Mouse (Mus musculus): ENCODE data around the gene Nipsnap2.
"Not testable (repeated sequence)": the region's sequence is repeated elsewhere in the genome, so short reads cannot be mapped to it uniquely, and the experiment has no call there.

Nipsnap2 gene

DNA sequence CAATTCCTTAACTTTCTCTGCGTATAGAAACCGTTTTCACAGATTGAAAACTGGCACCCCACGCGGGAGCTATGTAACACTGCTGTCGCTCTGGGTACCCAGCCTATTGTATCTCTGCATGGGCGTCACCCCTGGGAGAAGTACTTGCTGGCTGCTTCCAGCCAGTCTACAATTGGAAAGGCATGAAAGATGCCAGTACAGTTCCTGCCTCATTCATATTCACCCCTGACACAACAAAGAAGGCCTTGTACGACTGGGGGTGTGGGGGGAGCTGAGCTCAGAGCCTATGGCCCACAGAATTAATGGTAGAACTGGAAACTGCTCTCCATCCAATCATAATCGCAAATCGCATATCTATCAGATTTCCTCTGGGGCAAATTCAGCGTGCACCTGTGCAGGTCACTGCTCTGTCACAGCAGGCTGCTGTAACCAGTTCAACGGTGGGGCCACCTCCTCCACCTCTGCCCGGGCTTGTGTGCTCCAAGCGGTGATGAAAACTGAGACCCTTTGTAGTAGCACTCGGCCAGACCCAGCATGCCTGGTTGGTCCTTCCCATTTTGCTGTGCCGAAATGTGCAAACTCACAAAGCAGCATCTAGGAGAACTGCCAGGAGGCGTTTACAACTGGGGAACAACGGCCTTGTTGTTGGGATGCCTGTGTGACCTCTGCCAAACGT is 37.1 kb downstream of the Nipsnap2 start:
- no peak for DNase-seq

DNA sequence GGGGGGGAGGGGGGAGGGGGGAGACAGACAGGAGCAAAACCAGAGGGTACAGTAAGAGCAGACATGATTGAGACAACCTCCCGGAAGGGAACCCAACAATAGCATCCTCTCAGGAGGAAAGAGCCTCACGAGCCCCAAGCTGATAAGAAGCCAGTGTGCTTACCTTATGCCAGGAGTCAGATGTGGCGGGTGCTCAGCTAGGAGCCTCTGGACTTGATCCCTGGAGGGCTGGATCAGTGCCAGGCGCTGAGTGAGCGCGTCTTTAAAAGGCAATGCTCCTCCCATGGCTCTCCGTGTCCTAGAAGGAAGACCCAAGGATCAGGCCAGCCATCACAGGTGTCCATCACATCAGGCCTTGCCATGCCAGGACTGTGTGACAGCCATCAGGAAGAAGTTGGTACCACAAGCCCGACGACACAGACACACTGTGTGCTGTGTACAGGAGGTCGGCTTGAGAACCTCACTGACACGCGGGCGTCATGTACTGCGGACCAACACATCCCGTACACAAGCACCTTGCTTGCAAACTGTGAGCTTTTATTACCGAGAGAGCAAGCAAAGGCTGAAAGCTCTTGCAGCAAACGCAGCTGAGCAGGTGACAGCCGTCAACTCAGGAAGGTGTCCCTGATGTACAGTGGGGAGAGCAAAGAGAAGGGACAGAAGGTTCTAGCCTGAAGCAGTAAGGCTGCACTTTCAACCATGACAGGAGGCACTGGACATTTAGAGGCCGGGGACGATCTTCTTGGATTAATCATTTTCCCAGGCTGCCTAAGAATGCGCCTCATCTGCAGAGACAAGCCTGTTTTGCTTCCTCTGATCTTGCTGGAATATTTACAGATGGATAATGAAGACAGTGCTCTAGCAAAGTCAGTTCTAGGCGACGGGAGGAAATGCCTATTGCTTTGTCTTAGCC is 45.8 kb downstream of the Nipsnap2 start:
- peak; percentile 84 to 89 for DNase-seq

DNA sequence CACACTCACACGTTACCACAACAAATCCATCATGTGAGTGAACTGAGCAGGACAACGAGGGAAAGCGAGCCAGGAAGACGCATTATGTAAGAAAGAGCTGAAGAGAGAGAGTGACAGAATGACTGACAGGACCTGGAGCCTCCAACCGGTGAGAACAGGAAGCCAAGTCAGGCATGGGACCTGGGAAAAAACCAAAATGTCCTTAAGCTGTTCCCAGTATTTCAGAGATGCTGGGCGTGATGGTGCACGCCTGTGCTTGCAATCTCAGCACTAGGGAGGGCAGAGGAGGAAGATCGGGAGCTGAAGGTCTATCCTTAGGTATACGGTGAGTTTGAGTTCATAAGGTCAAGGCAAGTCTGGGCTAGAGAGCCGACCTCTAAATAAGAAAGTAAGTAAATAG is 47.6 kb downstream of the Nipsnap2 start:
- DNase-seq = no peak

DNA sequence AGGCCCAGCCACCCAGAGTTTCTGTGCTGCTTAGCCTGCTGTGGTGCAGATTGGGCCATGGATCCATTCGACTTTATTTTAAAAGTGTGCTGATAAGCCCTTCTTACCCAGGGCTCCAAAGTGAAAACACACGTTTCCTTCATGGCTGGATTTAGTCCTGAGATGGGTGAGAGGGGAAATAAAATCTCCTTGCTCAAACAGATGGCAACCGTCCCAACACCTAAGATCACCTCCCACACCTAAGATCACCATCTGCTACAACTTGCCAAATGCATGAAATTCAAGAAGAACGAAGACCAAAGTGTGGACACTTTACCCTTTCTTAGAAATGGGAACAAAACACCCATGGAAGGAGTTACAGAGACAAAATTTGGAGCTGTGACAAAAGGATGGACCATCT is 48.5 kb downstream of the Nipsnap2 start:
- not testable (repeated sequence) for DNase-seq

DNA sequence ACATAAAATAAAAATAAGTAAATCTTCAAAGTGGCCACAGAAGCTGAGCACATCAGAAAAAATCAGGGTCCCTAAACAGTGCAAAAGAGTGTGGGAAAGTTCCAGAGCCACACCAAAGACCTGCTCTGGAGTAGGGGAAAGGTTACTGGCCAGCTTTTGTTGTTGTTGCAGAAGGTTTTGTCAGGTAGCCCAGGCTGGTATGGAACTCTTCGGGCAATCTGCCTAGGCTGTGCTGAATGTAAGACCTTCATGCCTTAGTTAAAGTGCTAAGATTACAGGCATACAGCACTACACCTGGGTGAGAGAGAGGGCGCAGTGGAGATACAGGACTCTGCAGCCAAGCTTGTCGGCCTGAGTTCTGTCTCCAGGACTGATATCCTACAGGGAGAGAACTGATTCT is 49.8 kb downstream of the Nipsnap2 start:
- no peak for DNase-seq

DNA sequence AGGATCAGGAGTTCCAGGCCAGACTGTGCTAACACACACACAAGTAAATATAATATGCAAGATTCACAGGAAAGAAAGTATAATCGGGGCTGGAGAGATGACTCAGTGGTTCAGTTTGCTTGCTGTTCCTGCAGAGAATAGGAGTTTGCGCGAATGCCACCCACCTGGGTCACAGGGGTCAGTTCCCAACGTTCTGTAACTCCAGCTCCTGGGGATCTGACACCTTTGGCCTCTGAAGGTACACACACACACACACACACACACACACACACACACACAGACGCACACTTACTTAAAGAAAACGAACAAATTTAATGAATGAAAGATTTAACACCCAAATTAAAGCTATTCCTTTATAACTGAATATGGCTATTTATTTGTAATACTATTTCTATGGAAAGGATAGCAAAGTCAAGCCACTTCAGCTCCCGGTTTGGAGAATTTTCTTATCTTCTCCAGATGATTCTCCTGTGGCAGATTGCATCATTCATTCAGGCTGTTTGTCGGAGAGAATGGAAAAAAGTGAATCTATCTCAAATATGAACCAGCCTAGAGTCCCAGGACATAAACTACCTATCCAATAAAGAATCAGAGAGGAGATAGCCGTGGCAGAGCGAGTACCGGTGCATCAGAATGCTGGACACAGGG is 53.6 kb downstream of the Nipsnap2 start:
- no peak for DNase-seq

DNA sequence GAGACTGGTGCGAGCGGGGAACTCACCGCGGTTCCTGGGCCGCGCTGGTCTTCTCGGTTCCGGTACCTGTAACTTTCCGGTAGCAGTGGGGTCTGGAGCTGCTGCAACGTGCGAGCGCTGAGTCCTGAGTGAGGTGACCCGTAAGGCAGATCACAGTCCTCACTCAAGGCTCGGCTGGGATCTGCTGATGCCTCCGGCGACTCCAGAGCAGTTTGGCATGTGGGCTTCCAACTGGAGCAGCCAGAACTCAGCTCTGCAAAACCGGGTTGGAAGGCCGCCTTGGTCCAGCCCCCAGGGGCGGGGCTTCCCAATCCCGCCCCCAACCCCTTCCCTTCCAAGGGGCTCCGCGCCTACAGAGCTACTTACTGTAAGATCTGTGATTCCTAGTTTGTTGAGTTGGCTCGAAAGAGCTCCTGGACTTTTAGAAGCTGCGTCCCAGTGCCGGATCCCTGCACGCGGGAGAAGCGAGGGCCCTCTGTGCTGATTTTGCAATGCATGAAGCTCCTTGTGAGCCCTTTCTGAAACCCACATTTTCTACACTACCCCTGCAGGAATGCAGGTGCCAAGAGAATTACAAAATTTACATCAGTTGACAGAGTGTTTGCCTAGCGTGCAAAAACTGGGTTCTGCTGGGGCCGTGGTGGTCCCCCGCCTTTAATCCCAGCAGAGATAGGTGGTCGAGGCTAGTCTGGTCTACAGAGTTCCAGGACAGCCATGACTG is 54.3 kb downstream of the Nipsnap2 start:
- peak; percentile 90 to 91 for DNase-seq

DNA sequence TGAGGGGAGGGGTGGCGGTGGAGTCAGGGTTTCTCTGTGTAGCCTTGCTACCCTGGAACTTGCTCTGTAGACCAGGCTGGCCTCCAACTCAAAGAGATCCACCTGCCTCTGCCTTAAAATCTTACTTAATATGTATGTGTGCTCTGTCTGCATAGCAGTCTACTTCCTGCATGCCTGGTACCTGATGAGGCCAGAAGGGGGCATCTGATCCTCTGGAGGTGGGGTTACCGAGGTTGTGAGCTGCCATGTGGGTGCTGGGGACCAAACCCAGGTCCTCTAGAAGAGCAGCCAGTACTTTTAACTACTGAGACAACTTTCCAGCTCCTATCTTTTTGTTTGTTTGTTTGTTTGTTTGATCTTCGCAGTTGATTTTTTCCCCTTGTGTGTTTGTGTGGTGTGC is 55.3 kb downstream of the Nipsnap2 start:
- DNase-seq = no peak

DNA sequence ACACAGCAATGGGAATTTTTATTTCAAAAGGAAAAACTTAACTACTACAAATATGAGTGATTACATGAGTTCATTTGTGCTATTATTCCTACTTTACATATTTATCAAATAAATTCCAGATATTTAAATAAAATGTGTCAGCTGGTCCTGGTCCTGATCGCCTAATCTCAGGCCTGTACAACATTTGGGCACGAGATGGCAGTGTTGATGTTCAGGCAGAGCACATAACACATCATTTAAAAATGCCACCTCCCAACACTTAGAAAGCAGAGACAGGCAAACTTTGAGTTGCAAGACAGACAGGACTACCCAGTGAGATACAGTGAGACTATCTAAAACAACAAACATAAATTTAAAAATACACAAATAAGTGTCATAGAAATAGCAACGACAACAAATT is 57.3 kb downstream of the Nipsnap2 start:
- DNase-seq = peak in 1 of 2 experiments; percentile 55

DNA sequence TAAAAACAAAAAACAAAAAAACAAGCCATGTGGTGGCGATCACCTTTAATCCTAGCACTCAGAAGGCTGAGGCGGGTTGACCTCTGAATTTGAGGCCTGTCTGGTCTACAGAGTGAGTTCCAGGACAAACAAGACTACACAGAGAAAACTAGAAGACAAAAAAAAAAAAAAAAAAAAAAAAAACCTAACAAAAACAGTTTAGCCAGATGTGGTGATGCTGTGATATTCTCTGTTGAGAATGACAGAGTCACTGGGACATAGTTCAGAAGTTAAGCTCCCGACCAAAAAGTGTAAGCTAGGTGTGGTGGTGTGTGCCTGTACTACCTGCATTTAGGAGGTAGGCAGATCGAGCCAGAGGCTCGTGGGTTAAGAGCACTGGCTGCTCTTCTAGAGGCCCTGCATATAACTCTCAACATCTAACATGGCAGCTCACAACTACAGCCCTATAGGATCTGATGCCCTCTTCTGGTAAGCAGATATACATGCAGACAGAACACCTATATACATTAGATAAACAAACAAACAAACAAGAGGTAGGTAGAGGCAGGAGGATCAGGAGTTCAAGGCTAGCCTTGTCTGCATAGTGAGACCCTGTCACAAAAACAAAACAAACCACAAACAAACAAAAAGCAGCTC is 60.5 kb downstream of the Nipsnap2 start:
- no peak for DNase-seq

DNA sequence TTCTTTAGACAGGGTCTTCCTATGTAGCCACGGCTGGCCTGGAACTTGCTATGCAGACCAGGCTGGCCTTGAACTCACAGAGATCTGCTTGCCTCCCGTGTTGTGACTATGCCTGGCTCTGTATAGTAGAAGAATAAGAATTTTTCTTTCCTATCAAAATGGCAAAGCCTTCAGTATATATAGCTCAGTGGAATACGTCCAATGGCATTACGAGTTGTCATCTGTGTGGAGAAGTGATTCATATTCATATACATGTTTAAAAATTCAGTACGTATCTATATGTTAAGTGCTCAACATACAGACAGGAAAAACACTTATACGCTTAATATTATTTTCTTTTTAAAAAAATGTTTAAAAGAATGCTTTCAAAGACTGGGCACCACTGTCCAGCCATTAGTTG is 61.3 kb downstream of the Nipsnap2 start:
- DNase-seq = no peak

DNA sequence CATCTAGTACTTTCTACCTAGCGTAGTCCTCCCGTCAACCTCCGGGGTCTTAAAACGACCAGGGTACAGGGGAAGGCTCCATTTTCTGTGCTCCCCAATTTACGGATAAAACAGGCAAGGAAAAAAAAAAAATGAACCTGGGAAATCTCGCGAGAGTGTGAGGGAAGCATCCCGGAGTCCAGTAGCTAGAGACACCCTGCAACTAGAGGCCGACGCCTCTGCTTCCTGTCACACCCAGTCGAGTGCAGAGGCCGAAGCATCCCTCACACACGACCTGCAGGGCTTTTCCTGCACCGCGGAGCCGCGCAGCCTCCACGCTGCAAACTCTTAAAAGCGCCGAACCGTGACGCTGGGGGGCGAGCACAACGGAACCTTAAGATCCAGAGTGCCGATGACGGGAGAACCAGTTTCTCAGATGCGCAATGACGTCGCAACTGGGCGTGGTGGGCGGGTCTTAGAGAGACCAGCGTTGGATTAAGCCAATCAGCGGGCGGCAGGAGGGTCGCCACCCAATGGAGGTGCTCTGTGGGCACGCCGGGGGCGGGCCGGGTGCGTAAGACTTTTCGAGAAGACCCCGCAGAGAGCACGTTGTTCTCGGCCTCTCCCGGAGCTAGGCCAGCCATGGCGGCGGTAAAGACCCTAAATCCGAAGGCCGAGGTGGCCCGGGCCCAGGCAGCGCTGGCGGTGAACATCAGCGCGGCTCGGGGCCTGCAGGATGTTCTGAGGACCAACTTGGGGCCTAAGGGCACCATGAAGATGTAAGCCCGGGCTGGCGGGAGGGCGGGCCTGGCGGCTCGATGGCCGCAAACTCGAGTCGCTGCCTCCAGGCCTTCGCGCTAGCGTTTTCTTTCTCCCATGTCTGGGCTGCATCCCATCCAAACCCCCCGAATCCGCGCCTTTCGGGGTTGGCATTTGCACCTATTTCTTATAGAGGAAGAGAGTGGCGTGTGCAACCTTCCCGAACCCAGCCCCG is 62.2 kb downstream of the Nipsnap2 start, which contains the start of gene Psph:
Gene Psph, minus strand, starts transcription at position 632 of the 973 bp plus-strand sequence.
- peak; percentile 97 to 98 for DNase-seq

DNA sequence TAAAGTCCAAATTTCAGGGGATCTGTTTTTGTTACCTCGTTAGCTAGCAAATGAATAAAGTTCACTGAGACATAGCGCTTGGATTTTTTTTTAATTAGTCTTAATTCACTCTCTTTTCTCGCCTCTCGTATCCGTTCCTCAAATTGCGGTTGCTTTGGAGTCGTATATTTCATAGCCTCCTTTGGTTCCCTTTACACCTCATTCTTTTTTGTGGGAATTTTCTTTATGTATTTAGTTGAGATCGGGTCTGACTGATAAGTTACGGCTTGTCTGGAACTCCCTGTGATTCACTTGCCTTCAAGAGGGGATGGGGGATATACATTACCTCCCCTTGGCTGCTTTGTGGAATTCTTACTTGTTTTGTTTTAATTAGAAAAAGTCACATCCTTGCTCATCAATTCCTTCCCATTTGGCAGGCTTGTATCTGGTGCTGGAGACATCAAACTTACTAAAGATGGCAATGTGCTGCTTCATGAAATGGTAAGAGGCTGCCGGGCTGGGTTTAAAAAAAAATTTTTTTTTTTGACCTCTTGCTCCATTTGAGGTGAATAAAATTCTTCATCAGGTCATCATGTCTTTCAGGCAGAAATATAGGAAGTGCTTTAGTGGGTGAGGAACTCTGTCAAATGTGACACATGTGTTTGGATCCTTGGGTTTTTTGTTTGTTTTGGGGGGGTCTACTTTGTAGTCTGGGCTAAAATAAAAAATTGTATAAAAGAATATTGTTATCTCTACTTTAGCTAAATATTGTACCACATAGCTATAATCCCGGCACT is 63.1 kb downstream of the Nipsnap2 start:
- DNase-seq = no peak

DNA sequence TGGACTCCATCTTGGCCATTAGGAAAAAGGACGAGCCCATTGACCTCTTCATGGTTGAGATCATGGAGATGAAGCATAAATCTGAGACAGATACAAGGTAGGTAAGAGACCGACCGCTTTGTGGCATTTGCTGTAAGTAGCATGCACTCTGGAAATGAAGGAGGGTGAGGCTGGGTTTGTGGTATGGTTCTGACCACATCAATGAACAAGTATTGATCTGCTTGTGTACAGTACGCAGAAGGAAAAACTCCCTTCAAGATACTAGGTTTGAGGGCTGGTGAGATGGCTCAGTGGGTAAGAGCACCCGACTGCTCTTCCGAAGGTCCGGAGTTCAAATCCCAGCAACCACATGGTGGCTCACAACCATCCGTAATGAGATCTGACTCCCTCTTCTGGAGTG is 65.7 kb downstream of the Nipsnap2 start:
- not testable (repeated sequence) for DNase-seq
